Mouse (Mus musculus): ENCODE data around the gene Chrna9. TPM values are rescaled to one million over a fixed set of nuclear protein-coding genes. Genes with fewer than 3 reads are reported as not detected.

The Chrna9 gene
- total RNA-seq, 2 experiments from 2014 or later: not detected

GRCm38 (mm10) chr5:65918601-65919000 lies 16.1 kb upstream of the Chrna9 start:
- no peak for DNase-seq (ENCODE audit: low spot score in 2 of 2)

DNA sequence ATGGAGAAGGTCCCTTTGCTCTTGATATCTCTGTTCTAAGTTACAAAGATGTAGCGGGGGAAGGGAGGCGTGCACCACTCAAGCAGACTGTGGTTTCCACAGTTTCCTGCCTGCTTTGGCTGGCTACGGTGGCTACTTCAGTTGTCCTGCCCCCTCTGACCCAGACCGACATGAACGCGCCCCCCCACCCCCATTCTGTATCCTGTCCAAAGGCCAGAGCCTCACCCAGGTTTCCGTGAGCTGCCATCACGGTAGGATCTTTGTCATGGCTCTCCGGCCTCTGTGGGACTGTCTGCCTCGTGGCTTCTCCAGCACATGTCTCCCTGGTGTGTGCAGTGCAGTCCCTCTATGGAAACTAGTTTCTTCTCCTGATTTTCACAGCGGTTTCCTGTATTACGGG lies 15.4 kb upstream of the Chrna9 start:
- no peak for DNase-seq (ENCODE audit: low spot score in 2 of 2)

DNA sequence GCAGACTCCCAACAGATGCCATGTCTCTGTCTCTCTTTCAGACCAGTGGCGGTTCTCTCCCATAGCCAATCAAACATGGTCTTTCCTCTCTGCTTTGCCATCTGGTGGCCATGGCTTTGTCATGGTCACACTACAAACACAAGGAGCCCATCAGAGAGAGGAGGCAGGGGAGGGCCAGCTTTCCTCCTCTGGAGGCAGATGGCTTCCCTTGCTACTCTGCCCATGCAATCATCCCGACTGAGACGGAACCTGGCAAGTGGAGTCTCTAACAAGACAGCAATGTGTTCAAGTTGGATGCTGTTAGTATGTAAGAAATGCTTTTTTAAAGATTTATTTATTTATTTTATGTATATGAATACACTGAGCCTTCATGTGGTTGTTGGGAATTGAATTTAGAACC lies 14.8 kb upstream of the Chrna9 start:
- no peak for DNase-seq (ENCODE audit: low spot score in 2 of 2)

DNA sequence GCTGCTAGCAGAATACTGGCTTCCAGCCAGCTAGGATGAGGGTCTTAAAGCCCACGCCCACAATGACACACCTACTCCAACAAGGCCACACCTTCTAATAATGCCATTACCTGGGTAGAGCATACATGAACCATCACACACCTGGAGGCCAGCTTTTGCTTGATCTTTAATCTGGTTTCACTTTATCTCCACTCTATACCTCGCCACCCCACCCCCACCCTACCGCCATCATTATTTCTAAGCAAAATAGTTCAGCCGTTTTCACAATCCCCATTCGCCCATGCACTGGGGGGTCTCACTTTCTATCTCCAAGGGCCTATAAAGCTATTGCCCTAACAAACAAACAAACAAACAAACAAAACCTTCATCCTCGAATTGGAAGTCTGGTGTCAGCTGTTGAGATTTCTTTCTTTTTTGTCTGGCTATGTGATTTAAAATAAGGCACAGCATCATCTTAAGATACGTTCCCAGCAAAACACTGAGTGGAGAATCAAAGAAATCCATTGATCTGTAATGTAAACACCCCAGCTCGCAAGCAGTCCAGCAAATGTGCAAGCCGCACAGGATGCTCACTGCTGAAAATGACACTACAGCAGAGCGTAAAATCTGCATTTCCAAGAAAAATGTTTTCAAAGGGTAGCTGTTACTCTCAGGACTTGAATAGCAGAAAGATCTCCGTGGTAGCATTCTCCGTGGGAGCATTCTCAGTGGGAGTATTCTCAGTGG lies 13.9 kb upstream of the Chrna9 start:
- no peak for DNase-seq (ENCODE audit: low spot score in 2 of 2)

- DNase-seq (ENCODE audit: low spot score in 2 of 2): no peak
These were observed 13.1 kb upstream of the Chrna9 start for GRCm38 (mm10) chr5:65921477-65922138.

DNA sequence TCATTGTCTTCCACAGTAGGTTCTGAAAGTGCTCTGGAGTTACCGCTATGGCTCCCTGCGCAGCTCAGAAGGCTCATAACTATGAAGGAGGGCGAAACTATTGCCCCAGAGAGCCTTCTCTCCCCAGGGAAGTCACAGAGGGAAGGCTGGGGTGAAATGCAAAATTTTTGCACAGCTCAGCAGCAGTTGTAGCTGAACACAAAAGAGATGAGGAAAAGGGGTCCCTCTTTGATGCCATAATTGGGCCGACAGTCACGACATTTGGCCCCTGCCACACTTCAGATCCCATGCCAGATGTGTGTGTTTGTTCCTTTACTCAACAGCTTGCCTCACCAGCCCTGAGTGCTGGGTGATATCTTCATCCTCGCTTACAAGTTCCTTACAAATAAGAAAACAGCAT lies 8.1 kb upstream of the Chrna9 start:
- no peak for DNase-seq (ENCODE audit: low spot score in 2 of 2)

DNA sequence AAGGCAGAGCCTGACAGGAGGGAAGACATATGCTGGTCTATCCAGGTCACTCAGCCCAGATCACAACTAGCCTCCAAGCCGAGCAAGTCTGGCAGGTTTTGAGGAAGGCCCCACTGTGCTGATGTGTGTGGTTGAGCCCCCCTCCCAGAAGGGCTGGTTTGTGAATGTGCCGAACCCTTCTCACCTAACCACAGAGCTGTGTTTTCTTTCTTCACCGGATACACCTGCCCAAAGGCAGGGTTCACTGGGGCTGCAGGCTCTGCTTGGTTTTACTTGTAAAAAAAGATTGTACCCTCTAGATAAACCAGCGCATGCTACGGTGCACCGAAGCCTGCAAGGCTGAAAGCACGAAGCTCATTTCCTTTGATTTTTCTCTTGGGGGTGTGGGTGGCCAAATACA lies 5.6 kb upstream of the Chrna9 start:
- DNase-seq (ENCODE audit: low spot score in 2 of 2): no peak

- no peak for DNase-seq (ENCODE audit: low spot score in 2 of 2)
These were observed 4.5 kb upstream of the Chrna9 start for GRCm38 (mm10) chr5:65930171-65930570.

DNA sequence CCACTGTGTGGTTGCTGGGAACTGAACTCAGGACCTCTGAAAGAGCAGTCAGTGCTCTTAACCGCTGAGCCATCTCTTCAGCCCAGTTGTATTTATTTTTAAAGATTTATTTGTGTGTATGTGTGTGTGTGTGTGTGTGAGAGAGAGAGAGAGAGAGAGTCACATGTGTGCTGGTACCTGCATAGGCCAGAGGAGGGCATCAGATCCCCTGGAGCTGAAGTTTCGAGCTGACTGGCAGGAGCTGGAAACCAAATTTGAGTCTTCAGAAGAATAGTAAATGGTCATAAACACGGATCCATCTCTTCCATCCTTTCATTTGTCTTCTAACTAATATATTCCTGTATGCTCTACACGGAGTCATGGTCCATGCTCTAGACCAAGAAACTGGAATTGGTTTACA lies 1.5 kb upstream of the Chrna9 start:
- no peak for DNase-seq (ENCODE audit: low spot score in 2 of 2)

- no peak for DNase-seq (ENCODE audit: low spot score in 2 of 2)
These were observed 957 bp upstream of the Chrna9 start for GRCm38 (mm10) chr5:65933764-65934163.

GRCm38 (mm10) chr5:65937011-65937726 lies 2.4 kb downstream of the Chrna9 start:
- no peak for DNase-seq (ENCODE audit: low spot score in 2 of 2)

DNA sequence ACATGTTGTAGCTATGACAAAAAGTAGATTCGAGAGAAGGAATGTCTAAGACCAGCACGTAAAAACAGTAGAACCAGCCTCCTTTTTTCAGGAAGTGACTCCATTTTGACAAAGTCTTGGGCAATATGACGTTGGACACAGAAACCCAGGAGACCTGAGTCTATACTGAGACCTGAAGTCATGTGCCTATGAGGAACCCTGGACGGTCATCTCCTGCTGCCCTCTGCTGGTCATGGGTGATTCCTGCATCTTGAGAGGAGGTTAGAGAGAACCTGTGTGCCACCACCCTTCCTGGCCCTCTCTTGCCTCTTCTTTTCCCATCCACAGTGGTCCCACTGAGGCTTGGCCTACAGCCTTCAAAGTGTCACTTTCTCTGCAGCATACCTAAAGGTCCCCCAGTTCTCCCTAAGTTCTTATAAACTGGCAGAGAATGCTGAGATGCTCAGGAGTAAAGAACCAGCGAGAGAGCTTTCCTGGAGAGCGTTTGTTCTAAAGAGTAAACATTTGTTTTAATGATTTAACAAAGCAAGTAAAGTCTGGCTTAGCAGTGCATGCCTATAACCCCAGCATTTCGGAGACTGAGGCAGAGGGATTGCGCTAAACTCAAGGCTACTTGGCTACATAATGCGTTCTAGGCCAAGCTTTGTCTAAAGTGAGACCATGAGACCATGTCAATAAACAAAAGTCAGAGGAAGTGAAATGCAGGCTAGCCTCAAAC lies 3.4 kb downstream of the Chrna9 start:
- DNase-seq (ENCODE audit: low spot score in 2 of 2): peak; percentile 70 to 82

DNA sequence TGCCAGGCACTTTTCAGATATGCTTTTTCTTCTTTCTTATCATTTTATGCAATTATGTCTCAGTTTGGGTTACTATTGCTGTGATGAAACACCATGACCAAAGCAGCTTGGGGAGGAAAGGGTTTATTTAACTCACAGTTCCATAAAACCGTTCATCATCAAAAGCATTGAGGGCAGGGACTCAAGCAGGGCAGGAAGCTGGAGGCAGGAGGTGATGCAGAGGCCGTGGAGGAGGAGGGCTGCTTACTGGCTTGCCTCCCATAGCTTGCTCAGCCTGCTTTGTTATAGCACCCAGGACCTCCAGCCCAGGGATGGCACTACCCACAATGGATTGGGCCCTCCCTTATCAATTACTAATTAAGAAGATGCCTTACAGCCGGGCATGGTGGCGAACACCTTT lies 6.4 kb downstream of the Chrna9 start:
- DNase-seq (ENCODE audit: low spot score in 2 of 2): no peak

DNA sequence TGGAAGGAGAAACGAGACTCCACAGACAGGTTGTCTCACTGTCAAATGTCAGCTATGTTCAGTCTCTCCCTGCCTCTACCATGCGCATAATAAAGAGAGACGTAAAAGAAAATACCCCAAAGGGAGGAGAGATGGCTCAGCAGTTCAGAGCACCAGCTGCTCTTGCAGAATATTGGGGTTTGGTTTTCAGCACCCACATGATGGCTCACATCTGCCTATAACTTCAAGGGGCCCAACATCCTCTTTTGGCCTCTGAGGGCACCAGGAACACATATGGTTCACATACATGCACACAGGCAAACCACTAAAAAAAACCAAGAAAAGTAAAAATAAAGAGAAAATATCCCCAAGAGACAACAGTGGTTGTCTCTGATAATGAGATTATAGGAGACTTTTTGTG lies 15.1 kb downstream of the Chrna9 start:
- DNase-seq (ENCODE audit: low spot score in 2 of 2): no peak

- peak; percentile 16 to 41 for DNase-seq (ENCODE audit: low spot score in 2 of 2)
These were observed 15.5 kb downstream of the Chrna9 start for GRCm38 (mm10) chr5:65950236-65950635.

DNA sequence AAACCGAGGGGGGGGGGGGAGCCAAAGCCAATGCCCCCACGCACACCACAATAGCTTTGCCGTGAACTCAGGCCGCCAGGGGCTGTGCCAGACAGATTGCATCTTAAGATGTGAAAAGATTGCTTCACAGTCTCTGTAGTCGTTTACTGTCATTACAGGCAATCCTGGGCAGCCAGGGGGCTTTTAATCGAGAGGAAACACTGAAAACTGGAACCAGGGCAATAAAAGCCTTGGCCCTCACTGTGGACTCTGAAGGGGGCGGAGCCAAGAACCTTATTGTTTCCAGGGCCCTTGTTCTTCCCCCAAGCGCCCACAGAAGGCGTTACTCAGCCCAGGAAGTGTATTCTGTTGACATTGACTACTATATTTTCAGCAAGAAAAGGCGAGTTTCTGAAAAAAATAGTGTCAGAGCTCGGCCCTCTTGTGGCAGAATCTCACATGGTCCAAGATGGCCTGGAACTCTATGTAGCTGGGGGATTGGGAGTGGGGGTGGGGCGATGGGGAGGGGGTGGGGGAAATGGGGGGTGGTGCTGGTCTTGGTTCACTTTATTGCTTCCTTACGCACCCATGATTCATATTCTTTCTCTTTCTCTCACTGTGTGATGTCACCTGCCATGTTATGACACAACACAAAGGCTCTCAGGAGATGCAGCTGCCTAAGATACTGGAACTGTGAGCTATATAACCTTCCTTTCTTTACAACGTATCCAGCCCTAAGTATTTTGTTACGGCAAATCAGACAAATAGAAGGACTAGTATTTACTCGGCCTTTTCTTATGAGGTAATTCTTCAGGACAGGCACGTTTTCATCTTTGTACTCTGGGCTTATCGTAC lies 16.2 kb downstream of the Chrna9 start:
- DNase-seq (ENCODE audit: low spot score in 2 of 2): peak in 1 of 2 experiments; percentile 21

- DNase-seq (ENCODE audit: low spot score in 2 of 2): no peak
These were observed 16.8 kb downstream of the Chrna9 start for GRCm38 (mm10) chr5:65951513-65951909.

DNA sequence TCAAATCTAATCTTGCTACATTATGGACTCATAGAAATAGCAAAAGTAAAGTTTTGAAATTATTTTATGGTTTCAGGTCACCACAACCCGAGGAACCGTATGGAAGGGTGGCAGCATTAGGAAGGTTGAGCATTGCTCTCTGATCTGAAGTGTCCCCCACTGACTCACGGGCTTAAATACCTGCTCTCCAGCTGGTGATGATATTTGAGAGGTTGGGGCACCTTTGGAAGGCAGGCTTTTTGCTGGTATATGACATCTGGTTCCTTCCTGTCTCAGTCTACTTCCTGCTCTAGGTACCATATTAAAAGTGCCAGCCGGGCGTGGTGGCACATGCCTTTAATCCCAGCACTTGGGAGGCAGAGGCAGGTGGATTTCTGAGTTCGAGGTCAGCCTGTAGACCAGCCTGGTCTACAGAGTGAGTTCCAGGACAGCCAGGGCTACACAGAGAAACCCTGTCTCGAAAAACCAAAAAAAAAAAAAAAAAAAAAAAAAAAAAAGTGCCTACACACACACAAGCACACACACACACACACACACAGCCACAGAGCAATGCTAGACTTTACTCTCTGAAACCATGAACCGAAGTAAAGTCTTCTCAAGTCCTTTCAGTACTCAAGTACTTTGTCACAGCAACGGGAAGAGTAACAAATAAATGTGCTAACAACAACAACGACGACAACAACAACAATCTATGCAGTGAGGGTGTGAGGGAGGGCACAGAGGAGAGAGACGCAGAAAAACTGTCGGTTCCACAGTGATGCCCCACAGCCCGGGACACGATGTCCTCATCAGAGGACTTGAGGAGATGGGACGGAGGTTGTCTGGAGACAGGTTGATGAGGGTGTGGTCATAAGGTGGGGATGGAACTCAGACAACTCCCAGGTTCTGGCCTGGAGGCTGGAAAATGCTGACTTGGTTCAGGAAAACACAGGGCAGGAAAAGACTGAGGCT lies 19.7 kb downstream of the Chrna9 start:
- DNase-seq (ENCODE audit: low spot score in 2 of 2): no peak

DNA sequence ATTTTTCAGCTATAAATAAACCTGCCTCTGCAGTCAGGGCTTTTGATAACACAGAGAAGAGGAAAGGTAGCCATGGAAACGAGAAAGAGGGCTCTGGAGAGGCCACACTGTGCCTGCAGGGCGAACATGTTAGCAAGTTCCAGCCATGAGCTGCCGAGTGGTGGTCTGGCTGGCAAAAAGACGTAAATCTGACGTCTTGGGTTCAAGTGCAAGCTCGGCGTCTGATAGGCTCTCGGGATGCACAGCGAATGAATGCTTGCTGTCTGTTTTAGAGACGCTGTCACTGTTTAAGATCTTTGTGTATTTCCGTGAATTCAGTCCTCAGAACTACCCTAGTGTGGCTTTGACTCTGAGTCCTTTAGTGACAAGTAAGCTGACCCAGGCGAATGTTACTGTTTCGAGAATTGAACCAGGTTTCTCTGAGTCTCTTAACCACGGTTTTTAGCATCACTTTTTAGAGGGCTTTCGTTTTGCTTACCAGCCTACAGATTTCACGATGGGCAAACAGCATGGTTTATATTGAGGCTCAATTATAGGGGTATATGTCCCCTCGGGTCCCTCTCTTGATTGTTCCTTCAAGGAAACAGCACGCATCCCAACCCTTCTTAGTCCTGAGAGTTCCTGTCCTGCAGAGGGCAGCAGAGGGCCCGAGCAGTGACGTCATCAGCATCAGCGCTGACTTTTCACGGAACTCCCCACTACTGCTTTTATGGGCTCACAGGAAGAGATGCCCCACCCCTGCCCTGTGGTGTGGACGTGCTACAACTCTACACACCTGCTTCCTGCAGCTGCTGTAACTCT lies 20.8 kb downstream of the Chrna9 start:
- peak; percentile 64 to 78 for DNase-seq (ENCODE audit: low spot score in 2 of 2)
